ENCODE assay signal across 9 mouse cellular contexts in genomic region chr11:117974327-117975125, GRCm38 (mm10). TPM values are rescaled to one million over a fixed set of nuclear protein-coding genes. Genes with fewer than 3 reads are reported as not detected.
A peak's percentile ranks its signal among the peaks of the same experiment; 100 is the strongest.
DNase-seq lines count a peak whose midpoint lies in the region; ATAC-seq lines count a peak whose summit lies in the region.
"Had no signal": no experiment of that assay in that cellular context is flagged by ENCODE, and none has a peak within 500 bp of the region (broad histone marks: within the 10 kb centered on the region; RNA-seq: fewer than 3 reads in every experiment).

No protein-coding gene starts in this region.

- no peak overlapping the region for H3K4me2 ChIP-seq in lung, embryonic 15.5 days
- H3K4me2 ChIP-seq in hindbrain, embryonic 11.5 days (replicated peaks; ENCODE audit: low read depth, low read length) = no peak overlapping the region
- H3K4me2 ChIP-seq in neural tube, embryonic 14.5 days (ENCODE audit: low read depth, low read length) = no peak overlapping the region
- no peak overlapping the region for H3K4me2 ChIP-seq in forebrain, embryonic 16.5 days (ENCODE audit: low read length)

- H3K4me3 ChIP-seq in lung, embryonic 15.5 days = no peak overlapping the region
- H3K4me3 ChIP-seq in hindbrain, embryonic 11.5 days (ENCODE audit: low read depth, low read length) = no peak overlapping the region
- no peak overlapping the region for H3K4me3 ChIP-seq in neural tube, embryonic 14.5 days (ENCODE audit: low read depth, low read length)
- no peak overlapping the region for H3K4me3 ChIP-seq in forebrain, embryonic 16.5 days (replicated peaks; ENCODE audit: low read length)

- H3K9ac ChIP-seq in lung, embryonic 15.5 days = peak overlapping the region; percentile 8; the same call in 1 of the 2 replicates
- no peak overlapping the region for H3K9ac ChIP-seq in hindbrain, embryonic 11.5 days (ENCODE audit: low read depth, low read length)
- H3K9ac ChIP-seq in neural tube, embryonic 14.5 days (replicated peaks; ENCODE audit: low read depth, low read length) = no peak overlapping the region
- H3K9ac ChIP-seq in forebrain, embryonic 16.5 days (replicated peaks; ENCODE audit: low read depth, low read length) = no peak overlapping the region

- peak; percentile 41 for DNase-seq in embryo, embryonic 10.5 days (ENCODE audit: low spot score)
- DNase-seq in embryo, embryonic 10 days (ENCODE audit: low spot score) = no peak
- DNase-seq in lung, postnatal 14 days = no peak
- DNase-seq in hindbrain, embryonic 11.5 days (ENCODE audit: low spot score) = peak; percentile 24
- no peak for DNase-seq in left cerebral cortex, postnatal 14 days (ENCODE audit: low spot score in 2 of 2)
- DNase-seq: B cell, adult 2 months had no signal

- H3K4me1 ChIP-seq in lung, embryonic 15.5 days = peaks cover 47% of the 10 kb centered on the region
- peaks cover 23% of the 10 kb centered on the region for H3K4me1 ChIP-seq in hindbrain, embryonic 11.5 days (replicated peaks; ENCODE audit: control insufficient read depth, insufficient read depth, low read length)
- H3K4me1 ChIP-seq in neural tube, embryonic 14.5 days (ENCODE audit: control insufficient read depth, insufficient read depth, low read length) = peaks cover 12% of the 10 kb centered on the region; the same call in 1 of the 2 replicates
- peaks cover 18% of the 10 kb centered on the region for H3K4me1 ChIP-seq in forebrain, embryonic 16.5 days (replicated peaks; ENCODE audit: control insufficient read depth, insufficient read depth, low read length)

- WGBS in lung, embryonic 15.5 days = 34% methylated on average over 14 of the region's 14 CpGs
- 19% methylated on average over 14 of the region's 14 CpGs for WGBS in hindbrain, embryonic 11.5 days
- WGBS in neural tube, embryonic 14.5 days = 21% methylated on average over 14 of the region's 14 CpGs
- 32% methylated on average over 14 of the region's 14 CpGs for WGBS in forebrain, embryonic 16.5 days

- intact Hi-C loops in left cerebral cortex, postnatal 14 days (cut with DNase I) = loop anchor here (5.0 kb wide), 1 partner anchor 62 kb away; no protein-coding TSS in a partner anchor

- no peak for ATAC-seq in lung, embryonic 15.5 days (ENCODE audit: borderline replicate concordance, extremely low read depth, low FRiP score, low TSS enrichment)
- ATAC-seq in hindbrain, embryonic 11.5 days (ENCODE audit: low FRiP score) = no peak
- no peak for ATAC-seq in neural tube, embryonic 14.5 days (ENCODE audit: low read depth)
- no peak for ATAC-seq in forebrain, embryonic 16.5 days

- peak overlapping the region; percentile 78; the same call in 1 of the 2 replicates for H3K27ac ChIP-seq in lung, embryonic 15.5 days
- H3K27ac ChIP-seq in hindbrain, embryonic 11.5 days (ENCODE audit: low read depth, low read length) = peak overlapping the region; percentile 94
- peak overlapping the region; percentile 23; the same call in 1 of the 2 replicates for H3K27ac ChIP-seq in neural tube, embryonic 14.5 days (ENCODE audit: low read depth, low read length)
- H3K27ac ChIP-seq in forebrain, embryonic 16.5 days (ENCODE audit: low read length) = no peak overlapping the region

- H3K27me3 ChIP-seq in lung, embryonic 15.5 days = no peaks in the 10 kb centered on the region
- no peaks in the 10 kb centered on the region for H3K27me3 ChIP-seq in hindbrain, embryonic 11.5 days (ENCODE audit: control insufficient read depth, insufficient read depth, low read length)
- no peaks in the 10 kb centered on the region for H3K27me3 ChIP-seq in neural tube, embryonic 14.5 days (ENCODE audit: control insufficient read depth, insufficient read depth, low read length)
- H3K27me3 ChIP-seq in forebrain, embryonic 16.5 days (replicated peaks; ENCODE audit: control insufficient read depth, insufficient read depth, low read length) = no peaks in the 10 kb centered on the region

- H3K9me3 ChIP-seq in lung, embryonic 15.5 days = no peaks in the 10 kb centered on the region
- H3K9me3 ChIP-seq in hindbrain, embryonic 11.5 days (ENCODE audit: control insufficient read depth, low read length) = no peaks in the 10 kb centered on the region
- H3K9me3 ChIP-seq in neural tube, embryonic 14.5 days (ENCODE audit: control insufficient read depth, low read length) = no peaks in the 10 kb centered on the region
- no peaks in the 10 kb centered on the region for H3K9me3 ChIP-seq in forebrain, embryonic 16.5 days (ENCODE audit: control insufficient read depth, low read length)

- no peaks in the 10 kb centered on the region for H3K36me3 ChIP-seq in lung, embryonic 15.5 days
- no peaks in the 10 kb centered on the region for H3K36me3 ChIP-seq in hindbrain, embryonic 11.5 days (ENCODE audit: control insufficient read depth, insufficient read depth, low read length)
- H3K36me3 ChIP-seq in neural tube, embryonic 14.5 days (ENCODE audit: control insufficient read depth, insufficient read depth, low read length) = no peaks in the 10 kb centered on the region
- H3K36me3 ChIP-seq in forebrain, embryonic 16.5 days (ENCODE audit: control insufficient read depth, insufficient read depth) = no peaks in the 10 kb centered on the region

RNA-seq across cellular contexts. Expression of gene Socs3, which starts 4.7 kb away (rescaled TPM):
- polyA plus RNA-seq in lung, embryonic 15.5 days (2015; fragmentation: Nextera tagmentation; extraction: Ambion mirVana) = 12.7 and 13.5 TPM in 2 replicates
- 3.4 and 5.6 TPM in 2 replicates for polyA plus RNA-seq in hindbrain, embryonic 11.5 days (2014; fragmentation: Nextera tagmentation; extraction: Ambion mirVana)
- polyA plus RNA-seq in neural tube, embryonic 14.5 days (2014; fragmentation: Nextera tagmentation; extraction: Ambion mirVana) = 2.2 and 5.1 TPM in 2 replicates
- total RNA-seq in left cerebral cortex, postnatal 14 days (2021) = 1 to 10 TPM; 3.7 to 3.8 TPM
- polyA plus RNA-seq in forebrain, embryonic 16.5 days (2015; fragmentation: Nextera tagmentation; extraction: Ambion mirVana) = 11.7 and 13.7 TPM in 2 replicates

RNA-seq across cellular contexts. Expression of gene Pgs1, which starts 11.6 kb away (rescaled TPM):
- 37.7 and 42.2 TPM in 2 replicates for polyA plus RNA-seq in lung, embryonic 15.5 days (2015; fragmentation: Nextera tagmentation; extraction: Ambion mirVana)
- 38.6 and 39.1 TPM in 2 replicates for polyA plus RNA-seq in hindbrain, embryonic 11.5 days (2014; fragmentation: Nextera tagmentation; extraction: Ambion mirVana)
- polyA plus RNA-seq in neural tube, embryonic 14.5 days (2014; fragmentation: Nextera tagmentation; extraction: Ambion mirVana) = 49.9 and 52.6 TPM in 2 replicates
- 10 to 100 TPM; 74.4 to 76.2 TPM for total RNA-seq in left cerebral cortex, postnatal 14 days (2021)
- 56.9 and 58.1 TPM in 2 replicates for polyA plus RNA-seq in forebrain, embryonic 16.5 days (2015; fragmentation: Nextera tagmentation; extraction: Ambion mirVana)

Comparison
In these comparisons a context has a peak if more than half of its experiments do, and no peak if none do; other contexts are left out.
1. DNase-seq: peak in embryo, embryonic 10.5 days (single experiment) and hindbrain, embryonic 11.5 days (single experiment); none in embryo, embryonic 10 days (single experiment), lung, postnatal 14 days (single experiment) and left cerebral cortex, postnatal 14 days (0 of 2).